In the genomic region with DNA sequence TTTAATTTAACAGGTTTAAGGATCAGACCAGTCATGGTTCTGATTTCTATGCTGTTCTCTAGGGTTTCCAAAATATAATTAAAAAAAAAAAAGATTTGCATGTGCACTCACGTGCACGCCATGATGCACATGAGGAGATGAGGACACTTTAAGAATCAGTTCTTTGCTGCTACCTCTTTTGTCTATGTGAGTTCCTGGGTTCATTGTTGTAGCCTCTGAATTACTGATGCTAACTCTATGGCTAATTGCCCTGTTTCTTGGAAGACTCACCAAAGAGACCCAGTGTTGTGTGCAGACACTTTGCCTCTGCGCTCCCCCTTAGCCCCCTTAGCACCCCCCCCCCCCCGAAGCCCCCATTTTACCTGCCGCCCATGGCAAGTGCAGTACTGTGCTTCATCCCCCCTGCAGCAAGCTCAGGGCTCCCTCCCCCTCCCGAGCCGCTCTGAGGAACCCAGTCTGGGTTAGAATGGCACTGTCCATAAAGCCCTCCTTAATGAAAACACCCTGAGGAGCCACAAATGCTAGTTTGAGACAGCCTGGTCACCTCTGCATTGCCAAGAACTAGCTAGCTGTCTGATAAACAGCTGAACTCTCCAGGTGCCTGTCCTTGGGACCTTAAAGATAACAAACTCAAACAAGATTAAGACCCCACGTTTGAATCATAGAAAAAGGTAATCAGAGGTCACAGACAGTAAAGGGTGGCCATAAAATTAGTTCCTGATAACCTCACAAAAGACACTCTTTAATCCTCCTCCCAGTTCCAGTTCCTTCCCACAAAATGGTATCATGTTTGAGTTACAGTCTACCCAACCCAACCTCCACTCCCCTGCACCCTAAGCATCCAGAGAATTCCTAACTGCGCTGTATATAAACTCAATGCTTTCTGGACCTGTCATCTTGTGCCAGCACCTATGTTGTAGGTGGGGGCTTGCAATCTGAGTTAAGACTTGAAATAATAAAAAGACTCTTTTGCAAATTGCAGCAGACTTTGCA, we compare ENCODE assay signal across 29 mouse cellular contexts.
DNase-seq lines count a peak whose midpoint lies in the region; ATAC-seq and TF ChIP-seq lines count a peak whose summit lies in the region.
"Had no signal": no experiment of that assay in that cellular context is flagged by ENCODE, and none has a peak within 500 bp of the region (broad histone marks: within the 10 kb centered on the region; RNA-seq: fewer than 3 reads in every experiment).

No protein-coding gene starts in this region.

- no peaks in the 10 kb centered on the region for H3K27me3 ChIP-seq in forebrain, embryonic 12.5 days
- H3K27me3 ChIP-seq in forebrain, postnatal 0 days (ENCODE audit: insufficient read depth, low read length), result no peaks in the 10 kb centered on the region
- H3K27me3 ChIP-seq in CH12.LX (replicated peaks), result no peaks in the 10 kb centered on the region
- H3K27me3 ChIP-seq in forebrain, embryonic 15.5 days, result no peaks in the 10 kb centered on the region
- no peaks in the 10 kb centered on the region for H3K27me3 ChIP-seq in stomach, postnatal 0 days (ENCODE audit: control insufficient read depth, insufficient read depth, low read length)
- H3K27me3 ChIP-seq: embryonic facial prominence, embryonic 13.5 days; heart, embryonic 13.5 days; liver, embryonic 12.5 days had no signal

- no peak for TF ChIP-seq POLR2A in CH12.LX (IDR thresholded peaks at IDR 0.05; ENCODE audit: low read depth, low read length)

- WGBS in forebrain, embryonic 12.5 days, result 34% methylated on average over 9 of the region's 9 CpGs
- WGBS in forebrain, postnatal 0 days, result 29% methylated on average over 9 of the region's 9 CpGs
- WGBS in forebrain, embryonic 15.5 days, result 29% methylated on average over 9 of the region's 9 CpGs
- WGBS in stomach, postnatal 0 days, result 74% methylated on average over 9 of the region's 9 CpGs

- no peaks in the 10 kb centered on the region for H3K79me2 ChIP-seq in CH12.LX (replicated peaks; ENCODE audit: control insufficient read depth, extremely low read depth, insufficient read depth, poor library complexity, severe bottlenecking)

- DNase-seq in forebrain, postnatal 0 days, result no peak
- DNase-seq in CH12.LX (ENCODE audit: extremely low read depth), result no peak
- no peak for DNase-seq in stomach, postnatal 0 days (ENCODE audit: low spot score)
- no peak for DNase-seq in frontal cortex, postnatal 14 days (ENCODE audit: low spot score in 2 of 2)
- DNase-seq: adrenal gland, postnatal 25 days; cerebellum, adult 18-20 months; cerebellum, postnatal 10 days; gastrocnemius, adult 2 months; gastrocnemius, postnatal 36 days; heart, adult 2 months; heart, postnatal 10 days; kidney, adult 8-10 months; kidney, postnatal 4 days; left cerebral cortex, postnatal 4 days; lung, adult 18-20 months; lung, postnatal 10 days; retina, postnatal 1 day; right cerebral cortex, postnatal 14 days; thymus, postnatal 14 days had no signal

- no peak overlapping the region for H3K27ac ChIP-seq in forebrain, embryonic 12.5 days
- no peak overlapping the region for H3K27ac ChIP-seq in forebrain, postnatal 0 days (ENCODE audit: low read depth, low read length)
- no peak overlapping the region for H3K27ac ChIP-seq in CH12.LX (ENCODE audit: insufficient read depth, low read depth)
- no peak overlapping the region for H3K27ac ChIP-seq in forebrain, embryonic 15.5 days (replicated peaks)
- H3K27ac ChIP-seq in stomach, postnatal 0 days (replicated peaks), result no peak overlapping the region
- H3K27ac ChIP-seq: embryonic facial prominence, embryonic 13.5 days; gastrocnemius, adult 2 months; heart, adult 2 months; heart, embryonic 13.5 days; hindbrain, embryonic 14.5 days; kidney, postnatal 0 days; liver, embryonic 12.5 days; macrophage; midbrain, embryonic 10.5 days had no signal

- TF ChIP-seq CTCF in forebrain, postnatal 0 days (IDR thresholded peaks at IDR 0.05; ENCODE audit: low read depth), result no peak
- TF ChIP-seq CTCF in CH12.LX (conservative IDR thresholded peaks at IDR 0.05 in 1 of 2, IDR thresholded peaks at IDR 0.05 in 1 of 2; ENCODE audit: low read depth in 2 of 2, low read length in 2 of 2), result no peak
- TF ChIP-seq CTCF in stomach, postnatal 0 days (IDR thresholded peaks at IDR 0.05; ENCODE audit: low read depth), result no peak

- H3K4me2 ChIP-seq in forebrain, embryonic 12.5 days, result no peak overlapping the region
- H3K4me2 ChIP-seq in forebrain, postnatal 0 days (ENCODE audit: low read depth), result no peak overlapping the region
- no peak overlapping the region for H3K4me2 ChIP-seq in CH12.LX (ENCODE audit: insufficient read depth, low read depth, poor library complexity, severe bottlenecking)
- H3K4me2 ChIP-seq in forebrain, embryonic 15.5 days (replicated peaks), result no peak overlapping the region
- no peak overlapping the region for H3K4me2 ChIP-seq in stomach, postnatal 0 days (replicated peaks; ENCODE audit: low read depth)
- H3K4me2 ChIP-seq: embryonic facial prominence, embryonic 13.5 days; heart, embryonic 13.5 days; hindbrain, embryonic 14.5 days; liver, embryonic 12.5 days had no signal

- H3K4me1 ChIP-seq in forebrain, embryonic 12.5 days, result peaks cover 19% of the 10 kb centered on the region
- H3K4me1 ChIP-seq in forebrain, postnatal 0 days (ENCODE audit: insufficient read depth), result no peaks in the 10 kb centered on the region
- no peaks in the 10 kb centered on the region; a peak in 1 of 4 replicates for H3K4me1 ChIP-seq in CH12.LX (ENCODE audit: control insufficient read depth in 1 of 2, insufficient read depth in 2 of 2)
- peaks cover 2% of the 10 kb centered on the region; the same call in 1 of the 2 replicates for H3K4me1 ChIP-seq in forebrain, embryonic 15.5 days
- no peaks in the 10 kb centered on the region for H3K4me1 ChIP-seq in stomach, postnatal 0 days (replicated peaks; ENCODE audit: control insufficient read depth, insufficient read depth)
- H3K4me1 ChIP-seq: liver, embryonic 12.5 days had no signal

- no peak overlapping the region for H3K4me3 ChIP-seq in forebrain, embryonic 12.5 days (replicated peaks)
- H3K4me3 ChIP-seq in forebrain, postnatal 0 days (ENCODE audit: low read depth, low read length), result no peak overlapping the region
- H3K4me3 ChIP-seq in CH12.LX (replicated peaks in 1 of 3; ENCODE audit: low read depth in 2 of 3, low read length in 2 of 3, poor library complexity in 1 of 3), result no peak overlapping the region
- H3K4me3 ChIP-seq in forebrain, embryonic 15.5 days, result no peak overlapping the region
- no peak overlapping the region for H3K4me3 ChIP-seq in stomach, postnatal 0 days (ENCODE audit: low read depth, low read length)
- H3K4me3 ChIP-seq: embryonic facial prominence, embryonic 13.5 days; gastrocnemius, adult 2 months; heart, adult 2 months; heart, embryonic 13.5 days; liver, embryonic 12.5 days; midbrain, embryonic 10.5 days had no signal

- H3K9me3 ChIP-seq in forebrain, embryonic 12.5 days, result no peaks in the 10 kb centered on the region
- no peaks in the 10 kb centered on the region for H3K9me3 ChIP-seq in forebrain, postnatal 0 days (ENCODE audit: low read length)
- no peaks in the 10 kb centered on the region for H3K9me3 ChIP-seq in CH12.LX (replicated peaks; ENCODE audit: low read length)
- H3K9me3 ChIP-seq in forebrain, embryonic 15.5 days, result no peaks in the 10 kb centered on the region
- no peaks in the 10 kb centered on the region for H3K9me3 ChIP-seq in stomach, postnatal 0 days (ENCODE audit: control insufficient read depth, low read length)
- H3K9me3 ChIP-seq: embryonic facial prominence, embryonic 13.5 days; heart, embryonic 13.5 days; liver, embryonic 12.5 days; midbrain, embryonic 10.5 days had no signal

- H3K9ac ChIP-seq in forebrain, embryonic 12.5 days, result no peak overlapping the region
- no peak overlapping the region for H3K9ac ChIP-seq in forebrain, postnatal 0 days
- H3K9ac ChIP-seq in CH12.LX (ENCODE audit: insufficient read depth, low read depth), result no peak overlapping the region
- no peak overlapping the region for H3K9ac ChIP-seq in forebrain, embryonic 15.5 days (replicated peaks)
- no peak overlapping the region for H3K9ac ChIP-seq in stomach, postnatal 0 days (ENCODE audit: low read length)
- H3K9ac ChIP-seq: embryonic facial prominence, embryonic 13.5 days; heart, embryonic 13.5 days; hindbrain, embryonic 14.5 days; liver, embryonic 12.5 days had no signal

- ATAC-seq in forebrain, embryonic 12.5 days (ENCODE audit: low FRiP score), result peak; percentile 72; the same call in 1 of the 2 replicates
- no peak for ATAC-seq in forebrain, postnatal 0 days
- ATAC-seq in forebrain, embryonic 15.5 days (replicated peaks), result 0 out of 2 replicates have a peak, but pooled peaks have one; percentile 11
- ATAC-seq in megakaryocyte progenitor cell, adult 5-6 weeks (replicated peaks; ENCODE audit: poor library complexity), result 0 out of 2 replicates have a peak, but pooled peaks have one; percentile 17
- ATAC-seq in stomach, postnatal 0 days (ENCODE audit: low FRiP score, low TSS enrichment), result no peak
- ATAC-seq: liver, embryonic 12.5 days had no signal

- TF ChIP-seq RAD21 in CH12.LX (IDR thresholded peaks at IDR 0.05; ENCODE audit: low read depth, low read length), result no peak

- in situ Hi-C loops in CH12.LX (cut with MboI; ENCODE audit: low pct_ligation_motif_present, low pct_unique_long_range_greater_than_20kb, low sequenced_read_pairs), result no loop called here

- no peaks in the 10 kb centered on the region for H3K36me3 ChIP-seq in forebrain, embryonic 12.5 days (replicated peaks)
- no peaks in the 10 kb centered on the region for H3K36me3 ChIP-seq in forebrain, postnatal 0 days (ENCODE audit: insufficient read depth)
- H3K36me3 ChIP-seq in CH12.LX (replicated peaks in 1 of 2; ENCODE audit: control insufficient read depth in 1 of 2, insufficient read depth in 1 of 2, low read length in 1 of 2), result no peaks in the 10 kb centered on the region
- H3K36me3 ChIP-seq in forebrain, embryonic 15.5 days, result no peaks in the 10 kb centered on the region
- H3K36me3 ChIP-seq in stomach, postnatal 0 days (ENCODE audit: control insufficient read depth, insufficient read depth, low read length), result no peaks in the 10 kb centered on the region
- H3K36me3 ChIP-seq: embryonic facial prominence, embryonic 13.5 days; heart, embryonic 13.5 days; liver, embryonic 12.5 days; midbrain, embryonic 10.5 days had no signal

- dilution Hi-C loops in CH12.LX (cut with MboI; ENCODE audit: extremely low pct_ligation_motif_present, extremely low pct_unique_long_range_greater_than_20kb, low sequenced_read_pairs), result no loop called here

- TF ChIP-seq EP300 in CH12.LX (IDR thresholded peaks at IDR 0.05; ENCODE audit: low read length), result no peak
- no peak for TF ChIP-seq EP300 in stomach, postnatal 0 days (optimal IDR thresholded peaks at IDR 0.05)

TF ChIP-seq in CH12.LX, 34 proteins besides CTCF, POLR2A, EP300 and RAD21:
- no peak for TF ChIP-seq KAT2A (IDR thresholded peaks at IDR 0.05; ENCODE audit: insufficient replicate concordance, low read length)
- TF ChIP-seq GABPA (IDR thresholded peaks at IDR 0.05; ENCODE audit: insufficient replicate concordance, low read depth, low read length), result no peak
- 0 out of 2 replicates have a peak, but pooled peaks have one; percentile 23 for TF ChIP-seq BHLHE40 (IDR thresholded peaks at IDR 0.05; ENCODE audit: low read depth, low read length)
- TF ChIP-seq SMC3 (IDR thresholded peaks at IDR 0.05; ENCODE audit: low read depth, low read length), result no peak
- TF ChIP-seq MAZ (IDR thresholded peaks at IDR 0.05; ENCODE audit: low read depth, low read length), result no peak

Comparison
In these comparisons a context has a peak if more than half of its experiments do, and no peak if none do; other contexts are left out.
1. ATAC-seq: peak in forebrain, embryonic 12.5 days (single experiment), forebrain, embryonic 15.5 days (single experiment) and megakaryocyte progenitor cell, adult 5-6 weeks (single experiment); none in forebrain, postnatal 0 days (single experiment) and stomach, postnatal 0 days (single experiment).